7 mouse cellular contexts compared by ENCODE assay signal in the genomic region with DNA sequence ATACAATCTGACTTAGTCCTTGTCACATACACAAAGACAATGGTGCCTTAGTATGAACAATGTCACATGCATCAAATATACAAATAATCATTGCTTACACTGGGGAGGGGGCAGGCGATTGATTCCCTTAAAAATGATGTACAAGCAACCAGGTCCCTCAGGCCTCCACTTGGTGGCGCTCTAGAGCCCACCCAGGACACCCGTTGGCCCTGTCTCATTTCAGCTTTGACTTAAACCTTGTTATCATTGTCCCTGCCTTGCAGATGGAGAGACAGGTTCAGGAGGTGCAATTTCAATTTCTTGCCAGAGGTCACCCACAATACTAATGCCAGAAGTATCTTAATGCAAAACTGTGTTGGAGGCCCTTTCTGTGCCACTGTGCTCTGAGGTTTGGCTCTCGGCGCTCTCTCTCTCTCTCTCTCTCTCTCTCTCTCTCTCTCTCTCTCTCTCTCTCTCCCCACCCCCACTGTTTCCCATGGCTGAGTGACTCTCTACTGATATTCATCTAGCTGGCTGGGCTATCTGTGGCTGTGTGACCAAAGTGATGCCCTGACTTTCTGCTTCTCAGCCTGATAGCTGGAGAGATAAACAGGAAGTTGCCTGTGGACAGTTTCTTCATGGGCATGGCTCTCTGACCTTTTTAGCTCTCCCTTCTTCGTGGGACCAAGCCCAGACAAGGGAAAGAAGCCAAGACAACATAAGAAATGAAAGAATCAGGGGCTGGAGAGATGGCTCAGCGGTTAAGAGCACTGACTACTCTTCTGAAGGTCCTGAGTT. TPM values are rescaled to one million over a fixed set of nuclear protein-coding genes. Genes with fewer than 3 reads are reported as not detected.
DNase-seq lines count a peak whose midpoint lies in the region; ATAC-seq and TF ChIP-seq lines count a peak whose summit lies in the region.

No protein-coding gene starts in this region.

- WGBS in kidney, adult 2 months: 44% methylated on average over 7 of the region's 7 CpGs
- 49% methylated on average over 7 of the region's 7 CpGs for WGBS in kidney, embryonic 15.5 days
- 46% methylated on average over 7 of the region's 7 CpGs for WGBS in limb, embryonic 14.5 days

- no peak overlapping the region for H3K4me2 ChIP-seq in kidney, embryonic 15.5 days
- no peak overlapping the region for H3K4me2 ChIP-seq in limb, embryonic 14.5 days (replicated peaks; ENCODE audit: low read depth, low read length, severe bottlenecking)

- no peak overlapping the region for H3K27ac ChIP-seq in kidney, adult 2 months (ENCODE audit: insufficient read depth, low read depth, low read length)
- H3K27ac ChIP-seq in kidney, embryonic 15.5 days: no peak overlapping the region
- H3K27ac ChIP-seq in ES-Bruce4 (ENCODE audit: insufficient read depth, low read length): no peak overlapping the region
- no peak overlapping the region for H3K27ac ChIP-seq in limb, embryonic 14.5 days (replicated peaks; ENCODE audit: low read depth, low read length)

- H3K9me3 ChIP-seq in kidney, embryonic 15.5 days (replicated peaks): no peaks in the 10 kb centered on the region
- H3K9me3 ChIP-seq in ES-Bruce4 (replicated peaks; ENCODE audit: control insufficient read depth, insufficient read depth, low read length, poor library complexity, severe bottlenecking): no peaks in the 10 kb centered on the region
- no peaks in the 10 kb centered on the region for H3K9me3 ChIP-seq in limb, embryonic 14.5 days (ENCODE audit: control insufficient read depth, low read length)

- H3K4me1 ChIP-seq in kidney, adult 2 months (ENCODE audit: control insufficient read depth, insufficient read depth, low read length): no peaks in the 10 kb centered on the region; the same call in 1 of the 2 replicates
- H3K4me1 ChIP-seq in kidney, embryonic 15.5 days: peaks cover 32% of the 10 kb centered on the region
- no peaks in the 10 kb centered on the region for H3K4me1 ChIP-seq in ES-Bruce4 (ENCODE audit: control insufficient read depth, insufficient read depth, low read length)
- peaks cover 37% of the 10 kb centered on the region for H3K4me1 ChIP-seq in limb, embryonic 14.5 days (ENCODE audit: control insufficient read depth, insufficient read depth, low read length)

- no peak for ATAC-seq in kidney, embryonic 15.5 days (replicated peaks; ENCODE audit: low FRiP score)
- no peak for ATAC-seq in limb, embryonic 14.5 days (ENCODE audit: low FRiP score, low read depth)

- no peaks in the 10 kb centered on the region for H3K27me3 ChIP-seq in kidney, adult 2 months (replicated peaks; ENCODE audit: control insufficient read depth, insufficient read depth, low read length)
- no peaks in the 10 kb centered on the region for H3K27me3 ChIP-seq in kidney, embryonic 15.5 days
- H3K27me3 ChIP-seq in ES-Bruce4 (ENCODE audit: control insufficient read depth, insufficient read depth, low read length, poor library complexity, severe bottlenecking): no peaks in the 10 kb centered on the region
- H3K27me3 ChIP-seq in limb, embryonic 14.5 days (ENCODE audit: control insufficient read depth, insufficient read depth, low read length): no peaks in the 10 kb centered on the region

- TF ChIP-seq EP300 in ES-Bruce4 (IDR thresholded peaks at IDR 0.05; ENCODE audit: insufficient read depth, low read depth, low read length): no peak

- H3K9ac ChIP-seq in kidney, embryonic 15.5 days: no peak overlapping the region
- no peak overlapping the region for H3K9ac ChIP-seq in ES-Bruce4 (ENCODE audit: low read depth, poor library complexity, severe bottlenecking)
- H3K9ac ChIP-seq in limb, embryonic 14.5 days (ENCODE audit: low read depth, low read length, severe bottlenecking): no peak overlapping the region

- no peak for TF ChIP-seq POLR2A in kidney, adult 2 months (IDR thresholded peaks at IDR 0.05; ENCODE audit: low read depth, low read length)
- TF ChIP-seq POLR2A in ES-Bruce4 (IDR thresholded peaks at IDR 0.05; ENCODE audit: insufficient read depth, low read length): no peak
- no peak for TF ChIP-seq POLR2A in limb, embryonic 14.5 days (IDR thresholded peaks at IDR 0.05; ENCODE audit: borderline replicate concordance, extremely low read depth, insufficient read depth, insufficient read length)

- peak; percentile 74 for TF ChIP-seq CTCF in kidney, adult 2 months (conservative IDR thresholded peaks at IDR 0.05; ENCODE audit: insufficient read depth, insufficient read length, low read depth, low read length)
- TF ChIP-seq CTCF in ES-Bruce4 (IDR thresholded peaks at IDR 0.05; ENCODE audit: low read depth, low read length): peak; percentile 92

- DNase-seq in kidney, adult 2 months: peak; percentile 59
- DNase-seq in adrenal gland, postnatal 14 days: peak; percentile 82
- peak; percentile 73 for DNase-seq in gastrocnemius, postnatal 10 days
- peak; percentile 63 for DNase-seq in limb, embryonic 14.5 days (ENCODE audit: low spot score)
- peak; percentile 71 for DNase-seq in retina, postnatal 1 day

- no peaks in the 10 kb centered on the region for H3K36me3 ChIP-seq in kidney, adult 2 months (ENCODE audit: control insufficient read depth, insufficient read depth, low read length)
- no peaks in the 10 kb centered on the region for H3K36me3 ChIP-seq in kidney, embryonic 15.5 days
- no peaks in the 10 kb centered on the region for H3K36me3 ChIP-seq in ES-Bruce4 (ENCODE audit: control insufficient read depth, insufficient read depth, low read length, poor library complexity, severe bottlenecking)
- H3K36me3 ChIP-seq in limb, embryonic 14.5 days (ENCODE audit: control insufficient read depth, insufficient read depth, low read length): no peaks in the 10 kb centered on the region

- no peak overlapping the region for H3K4me3 ChIP-seq in kidney, adult 2 months (ENCODE audit: insufficient read depth, low read depth, low read length)
- no peak overlapping the region for H3K4me3 ChIP-seq in kidney, embryonic 15.5 days (replicated peaks)
- H3K4me3 ChIP-seq in ES-Bruce4 (ENCODE audit: low read depth, low read length): no peak overlapping the region
- no peak overlapping the region for H3K4me3 ChIP-seq in limb, embryonic 14.5 days (replicated peaks; ENCODE audit: low read length)

RNA-seq across cellular contexts. Expression of a gene that starts 35.7 kb away (rescaled TPM):
- polyA plus RNA-seq in kidney, adult 2 months (2012; rRNA removed): 0.11 and 0.52 TPM in 2 replicates
- 0.14 TPM in 1 of 2 replicates, not detected in the other for polyA plus RNA-seq in kidney, embryonic 15.5 days (2015; fragmentation: Nextera tagmentation; extraction: Ambion mirVana)
- not detected in 2 replicates for polyA plus RNA-seq in ES-Bruce4 (2011; ENCODE audit: insufficient read depth, insufficient read length, low read depth, missing spikeins)
- 0.70 and 1.8 TPM in 2 replicates for total RNA-seq in adrenal gland, postnatal 14 days (2021)
- total RNA-seq in gastrocnemius, postnatal 10 days (2021): 10 to 100 TPM; 58.3 to 74.2 TPM
- 0.47 and 0.50 TPM in 2 replicates for polyA plus RNA-seq in limb, embryonic 14.5 days (2012; rRNA removed)
- polyA plus RNA-seq in limb, embryonic 14.5 days (2014; fragmentation: Nextera tagmentation; extraction: Ambion mirVana): 0.76 and 0.82 TPM in 2 replicates
